Mouse (Mus musculus) liver, embryonic 13.5 days (tissue): Measurements from ENCODE around the gene Gm10490. TPM values are rescaled to one million over a fixed set of nuclear protein-coding genes. Genes with fewer than 3 reads are reported as not detected.
"Not testable (repeated sequence)": the region's sequence is repeated elsewhere in the genome, so short reads cannot be mapped to it uniquely, and the experiment has no call there.

ENCODE experiments used
- ATAC-seq: fragments of 200-750 bp; cut with Nextera tagmentation; 2 replicates; pipeline ENCODE4 v1.8.0; 2017; ENCODE audit warnings: low read depth, mild to moderate bottlenecking, moderate number of reproducible peaks, moderate library complexity
- DNase-seq: peaks from one replicate; pipeline ENCODE4 v3.0.0; 2022
- H3K27ac ChIP-seq: fragments of 300-500 bp; sonication (generic); 2 replicates; pipeline ENCODE4 v1.5.1; 2015; ENCODE audit warnings: moderate library complexity, mild to moderate bottlenecking, inconsistent platforms
- H3K27me3 ChIP-seq: fragments of 300-500 bp; sonication (generic); 2 replicates; pipeline ENCODE4 v1.6.1; 2015; ENCODE audit warnings: mild to moderate bottlenecking, inconsistent platforms
- H3K36me3 ChIP-seq: fragments of 300-500 bp; sonication (generic); 2 replicates; pipeline ENCODE4 v1.6.1; 2015; ENCODE audit warnings: mild to moderate bottlenecking, inconsistent platforms
- H3K4me1 ChIP-seq: fragments of 300-500 bp; sonication (generic); replicated peaks from 2 replicates; pipeline ENCODE4 v1.6.1; 2015; ENCODE audit warnings: inconsistent platforms
- H3K4me2 ChIP-seq: fragments of 300-500 bp; sonication (generic); 2 replicates; pipeline ENCODE4 v1.6.1; 2015; ENCODE audit warnings: inconsistent platforms, mild to moderate bottlenecking, moderate library complexity
- H3K4me3 ChIP-seq: fragments of 300-500 bp; sonication (generic); replicated peaks from 2 replicates; pipeline ENCODE4 v1.5.1; 2015; ENCODE audit warnings: mild to moderate bottlenecking, inconsistent platforms
- H3K9ac ChIP-seq: fragments of 300-500 bp; sonication (generic); 2 replicates; pipeline ENCODE4 v1.6.1; 2015; ENCODE audit warnings: mild to moderate bottlenecking, inconsistent platforms
- H3K9me3 ChIP-seq: fragments of 300-500 bp; sonication (generic); replicated peaks from 2 replicates; pipeline ENCODE4 v1.6.1; 2016; ENCODE audit warnings: inconsistent platforms
- WGBS: fragments of 180-500 bp; shearing (Covaris S2); methylation state at CpG from one replicate; pipeline ENCODE4 v1.1.7; 2015; ENCODE audit not compliant: insufficient replicate concordance; 5-methylcytosine and 5-hydroxymethylcytosine counted together
- polyA plus RNA-seq: library from polyadenylated mRNA; unstranded; fragments of >200 nt; fragmentation: Nextera tagmentation; extraction: Ambion mirVana; gene quantifications from 2 replicates; pipeline ENCODE4 v1.2.1, GENCODE M21; 2015

Gm10490 gene
- polyA plus RNA-seq, 1 experiment from 2014 or later = not detected

GRCm38 (mm10) chrX:7898211-7898610 is 11.1 kb upstream of the Gm10490 start:
- peaks cover 21% of the 10 kb centered on the region for H3K36me3 ChIP-seq
- no peak for ATAC-seq
- peak overlapping the region; percentile 69 for H3K4me3 ChIP-seq
- DNase-seq = no peak
- peak overlapping the region; percentile 68 for H3K4me2 ChIP-seq
- H3K27me3 ChIP-seq = no peaks in the 10 kb centered on the region
- peaks cover 13% of the 10 kb centered on the region for H3K4me1 ChIP-seq
- H3K9me3 ChIP-seq = no peaks in the 10 kb centered on the region
- 26% methylated on average over 13 of the region's 13 CpGs for WGBS
- peak overlapping the region; percentile 67; the same call in 1 of the 2 replicates for H3K27ac ChIP-seq
- H3K9ac ChIP-seq = peak overlapping the region; percentile 70

GRCm38 (mm10) chrX:7898880-7899874 is 10.2 kb upstream of the Gm10490 start, which contains the start of the genes Pqbp1 and Timm17b:
TSS of gene Pqbp1 (minus strand) at chrX:7899269.
TSS of gene Timm17b (plus strand) at chrX:7899357.
- peak; percentile 99 for ATAC-seq
- H3K9ac ChIP-seq = peak within 1 kb of the TSS; percentile 72
- peaks cover 18% of the 10 kb centered on the region for H3K36me3 ChIP-seq
- H3K9me3 ChIP-seq = no peaks in the 10 kb centered on the region
- H3K4me3 ChIP-seq = peak within 1 kb of the TSS; percentile 69
- peak within 1 kb of the TSS; percentile 73 for H3K27ac ChIP-seq
- DNase-seq = peak; percentile 84
- no peaks in the 10 kb centered on the region for H3K27me3 ChIP-seq
- WGBS = 10% methylated on average over 62 of the region's 62 CpGs
- H3K4me2 ChIP-seq = peak within 1 kb of the TSS; percentile 75
- peaks cover 13% of the 10 kb centered on the region for H3K4me1 ChIP-seq

- no peak overlapping the region for H3K27ac ChIP-seq
- peaks cover 12% of the 10 kb centered on the region for H3K36me3 ChIP-seq
- DNase-seq (no peak), ATAC-seq (no peak)
- 82% methylated on average over 5 of the region's 5 CpGs for WGBS
- H3K27me3 ChIP-seq = no peaks in the 10 kb centered on the region
- H3K4me3 ChIP-seq = no peak overlapping the region
- no peak overlapping the region for H3K4me2 ChIP-seq
- peaks cover 8% of the 10 kb centered on the region for H3K4me1 ChIP-seq
- no peaks in the 10 kb centered on the region for H3K9me3 ChIP-seq
- H3K9ac ChIP-seq = no peak overlapping the region
Observed at GRCm38 (mm10) chrX:7904441-7904840, 4.9 kb upstream of the Gm10490 start.

GRCm38 (mm10) chrX:7907735-7908134 is 1.6 kb upstream of the Gm10490 start, which contains the start of gene Gm10491:
TSS of gene Gm10491 (minus strand) at chrX:7907835.
- no peaks in the 10 kb centered on the region for H3K4me1 ChIP-seq
- peaks cover 12% of the 10 kb centered on the region for H3K36me3 ChIP-seq
- H3K4me2 ChIP-seq = no peak within 1 kb of the TSS
- DNase-seq = no peak
- no peaks in the 10 kb centered on the region for H3K27me3 ChIP-seq
- no peak for ATAC-seq
- no peak within 1 kb of the TSS for H3K9ac ChIP-seq
- H3K27ac ChIP-seq = no peak within 1 kb of the TSS
- 70% methylated on average over 5 of the region's 5 CpGs for WGBS
- H3K4me3 ChIP-seq = no peak within 1 kb of the TSS
- H3K9me3 ChIP-seq = no peaks in the 10 kb centered on the region

- 60% methylated on average over 6 of the region's 6 CpGs for WGBS
- no peaks in the 10 kb centered on the region for H3K4me1 ChIP-seq
- DNase-seq = no peak
- H3K4me2 ChIP-seq = no peak overlapping the region
- H3K9me3 ChIP-seq = no peaks in the 10 kb centered on the region
- no peak for ATAC-seq
- no peak overlapping the region for H3K4me3 ChIP-seq
- peaks cover 12% of the 10 kb centered on the region for H3K36me3 ChIP-seq
- no peaks in the 10 kb centered on the region for H3K27me3 ChIP-seq
- no peak overlapping the region for H3K27ac ChIP-seq
- no peak overlapping the region for H3K9ac ChIP-seq
Observed at GRCm38 (mm10) chrX:7910473-7910872, 1.1 kb downstream of the Gm10490 start.

- H3K27ac ChIP-seq, H3K36me3 ChIP-seq, H3K9ac ChIP-seq, H3K4me3 ChIP-seq, H3K4me1 ChIP-seq, H3K4me2 ChIP-seq, ATAC-seq, H3K9me3 ChIP-seq: not testable (repeated sequence)
- peaks cover 25% of the 10 kb centered on the region for H3K27me3 ChIP-seq
- DNase-seq = peak; percentile 15
- WGBS = 14% methylated on average over 3 of the region's 3 CpGs
Observed at GRCm38 (mm10) chrX:7915669-7916068, 6.3 kb downstream of the Gm10490 start.

- not testable (repeated sequence) for DNase-seq, ATAC-seq, H3K4me1 ChIP-seq, H3K36me3 ChIP-seq, H3K27ac ChIP-seq, H3K9me3 ChIP-seq, H3K4me3 ChIP-seq, H3K4me2 ChIP-seq, H3K9ac ChIP-seq
- peaks cover 47% of the 10 kb centered on the region for H3K27me3 ChIP-seq
- 39% methylated on average over 6 of the region's 6 CpGs for WGBS
Observed at GRCm38 (mm10) chrX:7917960-7918359, 8.6 kb downstream of the Gm10490 start.

- Histone ChIP-seq H3K36me3 (no peaks in the 10 kb centered on the region), H3K9me3 (no peaks in the 10 kb centered on the region), H3K9ac (no peak within 1 kb of the TSS), H3K27me3 (peaks cover 66% of the 10 kb centered on the region), H3K4me2 (no peak within 1 kb of the TSS), H3K4me3 (no peak within 1 kb of the TSS), H3K27ac (no peak within 1 kb of the TSS), H3K4me1 (0 out of 2 replicates have a peak, but pooled peaks cover 2% of the 10 kb centered on the region)
- no peak for DNase-seq
- ATAC-seq = no peak
- 12% methylated on average over 31 of the region's 40 CpGs for WGBS
Observed at GRCm38 (mm10) chrX:7919601-7920383, 10.4 kb downstream of the Gm10490 start, which contains the start of gene Pcsk1n. TSS of gene Pcsk1n (plus strand) at chrX:7919822.

- 13% methylated on average over 45 of the region's 48 CpGs for WGBS
- H3K4me3 ChIP-seq = peak overlapping the region; percentile 23
- DNase-seq (no peak), ATAC-seq (no peak)
- 0 out of 2 replicates have a peak, but pooled peaks cover 2% of the 10 kb centered on the region for H3K4me1 ChIP-seq
- no peaks in the 10 kb centered on the region for H3K36me3 ChIP-seq
- no peaks in the 10 kb centered on the region for H3K9me3 ChIP-seq
- H3K9ac ChIP-seq = no peak overlapping the region
- H3K27ac ChIP-seq = no peak overlapping the region
- peak overlapping the region; percentile 33 for H3K4me2 ChIP-seq
- H3K27me3 ChIP-seq = peaks cover 88% of the 10 kb centered on the region
Observed at GRCm38 (mm10) chrX:7922032-7922431, 12.7 kb downstream of the Gm10490 start.

- Histone ChIP-seq H3K9ac (no peak overlapping the region), H3K4me3 (no peak overlapping the region), H3K9me3 (no peaks in the 10 kb centered on the region), H3K27ac (no peak overlapping the region), H3K36me3 (no peaks in the 10 kb centered on the region), H3K27me3 (peaks cover 85% of the 10 kb centered on the region), H3K4me1 (0 out of 2 replicates have a peak, but pooled peaks cover 2% of the 10 kb centered on the region), H3K4me2 (no peak overlapping the region)
- 52% methylated on average over 6 of the region's 6 CpGs for WGBS
- DNase-seq (no peak), ATAC-seq (no peak)
Observed at GRCm38 (mm10) chrX:7926266-7926665, 16.9 kb downstream of the Gm10490 start.

- DNase-seq (no peak), ATAC-seq (no peak)
- Histone ChIP-seq H3K36me3 (no peaks in the 10 kb centered on the region), H3K4me1 (0 out of 2 replicates have a peak, but pooled peaks cover 2% of the 10 kb centered on the region), H3K9ac (no peak overlapping the region), H3K27me3 (peaks cover 77% of the 10 kb centered on the region), H3K4me2 (no peak overlapping the region), H3K4me3 (no peak overlapping the region), H3K27ac (no peak overlapping the region), H3K9me3 (no peaks in the 10 kb centered on the region)
- WGBS = 18% methylated on average over 10 of the region's 10 CpGs
Observed at GRCm38 (mm10) chrX:7927116-7927515, 17.8 kb downstream of the Gm10490 start.
